Mouse (Mus musculus): ENCODE measurements around the gene Ntn1. TPM values are rescaled to one million over a fixed set of nuclear protein-coding genes. Genes with fewer than 3 reads are reported as not detected.

Gene Ntn1
- polyA plus RNA-seq, 1 experiment, result 15.6 TPM

DNA sequence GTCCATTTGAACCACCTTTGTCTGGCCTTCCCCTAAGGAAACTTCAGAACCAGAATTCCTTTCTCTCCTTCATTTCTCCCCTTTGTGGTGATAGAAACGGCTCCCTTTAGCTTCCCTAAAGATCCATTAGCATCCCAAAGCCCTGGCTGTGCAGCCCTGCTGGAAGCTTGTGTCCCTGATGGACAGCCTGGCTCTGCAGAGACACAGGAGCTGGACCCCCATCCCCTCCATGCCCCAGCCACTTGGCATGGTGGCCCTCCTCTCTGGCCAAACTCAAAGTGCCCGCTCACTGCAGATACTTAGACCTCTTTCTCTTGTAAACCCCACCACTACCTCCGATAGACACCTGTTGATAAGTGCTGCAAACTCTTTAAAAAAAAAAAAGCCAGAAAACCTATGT lies 45.8 kb downstream of the Ntn1 start:
- H3K79me2 ChIP-seq (ENCODE audit: control insufficient read depth, insufficient read depth), result no peaks in the 10 kb centered on the region
- no peak overlapping the region for H3ac ChIP-seq (ENCODE audit: control insufficient read depth, insufficient read length)
- no peak overlapping the region for H3K4me2 ChIP-seq (ENCODE audit: low read depth)
- TF ChIP-seq POLR2AphosphoS2 (IDR thresholded peaks at IDR 0.05; ENCODE audit: insufficient read length, low read depth) (no peak), TCF12 (IDR thresholded peaks at IDR 0.05; ENCODE audit: insufficient read depth, poor library complexity, severe bottlenecking) (no peak), E2F4 (IDR thresholded peaks at IDR 0.05; ENCODE audit: insufficient read depth) (no peak), MYOG (IDR thresholded peaks at IDR 0.05; ENCODE audit: control insufficient read depth in 1 of 3, insufficient read depth in 1 of 3, insufficient read length in 2 of 3, low read depth in 2 of 3) (no peak), TCF3 (IDR thresholded peaks at IDR 0.05; ENCODE audit: insufficient read length, low read depth) (no peak), MAX (IDR thresholded peaks at IDR 0.05; ENCODE audit: low read depth) (no peak), POLR2A (IDR thresholded peaks at IDR 0.05; ENCODE audit: insufficient read length, low read depth) (no peak), CEBPB (IDR thresholded peaks at IDR 0.05; ENCODE audit: insufficient read depth, poor library complexity, severe bottlenecking) (no peak), SRF (IDR thresholded peaks at IDR 0.05; ENCODE audit: control insufficient read depth, insufficient read length, low read depth) (no peak), REST (IDR thresholded peaks at IDR 0.05; ENCODE audit: insufficient read depth, insufficient read length) (no peak), MYOD1 (IDR thresholded peaks at IDR 0.05; ENCODE audit: control insufficient read depth in 1 of 3, insufficient read length in 2 of 3, low read depth in 2 of 3) (no peak), USF1 (IDR thresholded peaks at IDR 0.05; ENCODE audit: low read depth) (no peak)
- no peaks in the 10 kb centered on the region for H3K27me3 ChIP-seq (ENCODE audit: control insufficient read depth, insufficient read depth, insufficient read length)
- no peak overlapping the region for H3K4me3 ChIP-seq
- no peaks in the 10 kb centered on the region for H3K36me3 ChIP-seq (ENCODE audit: control insufficient read depth, insufficient read depth)

- no peak overlapping the region for H3K4me3 ChIP-seq
- no peak for TF ChIP-seq MYOD1 (IDR thresholded peaks at IDR 0.05; ENCODE audit: control insufficient read depth in 1 of 3, insufficient read length in 2 of 3, low read depth in 2 of 3)
- no peak for TF ChIP-seq MYOG (IDR thresholded peaks at IDR 0.05; ENCODE audit: control insufficient read depth in 1 of 3, insufficient read depth in 1 of 3, insufficient read length in 2 of 3, low read depth in 2 of 3)
- no peak for TF ChIP-seq POLR2AphosphoS2 (IDR thresholded peaks at IDR 0.05; ENCODE audit: insufficient read length, low read depth)
- TF ChIP-seq E2F4 (IDR thresholded peaks at IDR 0.05; ENCODE audit: insufficient read depth), result no peak
- TF ChIP-seq POLR2A (IDR thresholded peaks at IDR 0.05; ENCODE audit: insufficient read length, low read depth), result no peak
- TF ChIP-seq SRF (IDR thresholded peaks at IDR 0.05; ENCODE audit: control insufficient read depth, insufficient read length, low read depth), result no peak
- TF ChIP-seq REST (IDR thresholded peaks at IDR 0.05; ENCODE audit: insufficient read depth, insufficient read length), result no peak
- no peak for TF ChIP-seq TCF3 (IDR thresholded peaks at IDR 0.05; ENCODE audit: insufficient read length, low read depth)
- TF ChIP-seq USF1 (IDR thresholded peaks at IDR 0.05; ENCODE audit: low read depth), result no peak
- H3K79me2 ChIP-seq (ENCODE audit: control insufficient read depth, insufficient read depth), result no peaks in the 10 kb centered on the region
- H3K27me3 ChIP-seq (ENCODE audit: control insufficient read depth, insufficient read depth, insufficient read length), result no peaks in the 10 kb centered on the region
- H3K36me3 ChIP-seq (ENCODE audit: control insufficient read depth, insufficient read depth), result no peaks in the 10 kb centered on the region
- H3K4me2 ChIP-seq (ENCODE audit: low read depth), result no peak overlapping the region
- no peak overlapping the region for H3ac ChIP-seq (ENCODE audit: control insufficient read depth, insufficient read length)
Measured at GRCm38 (mm10) chr11:68352236-68352635, 48.4 kb downstream of the Ntn1 start.

GRCm38 (mm10) chr11:68348851-68349250 lies 51.8 kb downstream of the Ntn1 start:
- TF ChIP-seq POLR2A (IDR thresholded peaks at IDR 0.05; ENCODE audit: insufficient read length, low read depth) (no peak), USF1 (IDR thresholded peaks at IDR 0.05; ENCODE audit: low read depth) (no peak), TCF3 (IDR thresholded peaks at IDR 0.05; ENCODE audit: insufficient read length, low read depth) (no peak), E2F4 (IDR thresholded peaks at IDR 0.05; ENCODE audit: insufficient read depth) (no peak), POLR2AphosphoS2 (IDR thresholded peaks at IDR 0.05; ENCODE audit: insufficient read length, low read depth) (no peak), SRF (IDR thresholded peaks at IDR 0.05; ENCODE audit: control insufficient read depth, insufficient read length, low read depth) (no peak), MYOD1 (IDR thresholded peaks at IDR 0.05; ENCODE audit: control insufficient read depth in 1 of 3, insufficient read length in 2 of 3, low read depth in 2 of 3) (no peak), TCF12 (IDR thresholded peaks at IDR 0.05; ENCODE audit: insufficient read depth, poor library complexity, severe bottlenecking) (no peak), MYOG (IDR thresholded peaks at IDR 0.05; ENCODE audit: control insufficient read depth in 1 of 3, insufficient read depth in 1 of 3, insufficient read length in 2 of 3, low read depth in 2 of 3) (no peak), CEBPB (IDR thresholded peaks at IDR 0.05; ENCODE audit: insufficient read depth, poor library complexity, severe bottlenecking) (no peak), REST (IDR thresholded peaks at IDR 0.05; ENCODE audit: insufficient read depth, insufficient read length) (no peak), MAX (IDR thresholded peaks at IDR 0.05; ENCODE audit: low read depth) (no peak)
- Histone ChIP-seq H3ac (ENCODE audit: control insufficient read depth, insufficient read length) (no peak overlapping the region), H3K79me2 (ENCODE audit: control insufficient read depth, insufficient read depth) (no peaks in the 10 kb centered on the region), H3K36me3 (ENCODE audit: control insufficient read depth, insufficient read depth) (no peaks in the 10 kb centered on the region), H3K27me3 (ENCODE audit: control insufficient read depth, insufficient read depth, insufficient read length) (no peaks in the 10 kb centered on the region), H3K4me2 (ENCODE audit: low read depth) (no peak overlapping the region), H3K4me3 (no peak overlapping the region)

DNA sequence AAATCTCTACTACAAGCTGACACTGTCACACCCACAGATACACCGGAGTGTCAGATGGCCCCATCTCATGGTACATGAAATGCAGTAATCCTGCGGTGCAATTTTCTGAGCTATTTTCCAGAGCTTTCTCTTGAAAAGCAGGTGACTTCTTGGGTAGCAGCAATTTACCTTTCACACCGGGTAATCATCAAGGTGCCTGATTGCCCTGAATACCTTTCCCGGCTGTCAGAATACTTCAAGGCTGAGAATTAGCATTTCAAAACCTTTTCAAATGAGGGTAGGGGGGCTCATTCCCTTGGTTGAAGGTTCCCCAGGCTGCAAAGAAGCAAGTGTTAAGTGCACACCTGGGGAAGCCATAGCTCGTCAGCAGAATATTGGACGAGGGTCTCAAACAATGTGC lies 52.5 kb downstream of the Ntn1 start:
- Histone ChIP-seq H3K79me2 (ENCODE audit: control insufficient read depth, insufficient read depth) (no peaks in the 10 kb centered on the region), H3ac (ENCODE audit: control insufficient read depth, insufficient read length) (no peak overlapping the region), H3K4me2 (ENCODE audit: low read depth) (no peak overlapping the region), H3K36me3 (ENCODE audit: control insufficient read depth, insufficient read depth) (no peaks in the 10 kb centered on the region), H3K27me3 (ENCODE audit: control insufficient read depth, insufficient read depth, insufficient read length) (no peaks in the 10 kb centered on the region), H3K4me3 (no peak overlapping the region)
- TF ChIP-seq TCF12 (IDR thresholded peaks at IDR 0.05; ENCODE audit: insufficient read depth, poor library complexity, severe bottlenecking) (no peak), CEBPB (IDR thresholded peaks at IDR 0.05; ENCODE audit: insufficient read depth, poor library complexity, severe bottlenecking) (no peak), SRF (IDR thresholded peaks at IDR 0.05; ENCODE audit: control insufficient read depth, insufficient read length, low read depth) (no peak), POLR2AphosphoS2 (IDR thresholded peaks at IDR 0.05; ENCODE audit: insufficient read length, low read depth) (no peak), MYOG (IDR thresholded peaks at IDR 0.05; ENCODE audit: control insufficient read depth in 1 of 3, insufficient read depth in 1 of 3, insufficient read length in 2 of 3, low read depth in 2 of 3) (no peak), MAX (IDR thresholded peaks at IDR 0.05; ENCODE audit: low read depth) (no peak), REST (IDR thresholded peaks at IDR 0.05; ENCODE audit: insufficient read depth, insufficient read length) (no peak), TCF3 (IDR thresholded peaks at IDR 0.05; ENCODE audit: insufficient read length, low read depth) (no peak), USF1 (IDR thresholded peaks at IDR 0.05; ENCODE audit: low read depth) (no peak), E2F4 (IDR thresholded peaks at IDR 0.05; ENCODE audit: insufficient read depth) (no peak), POLR2A (IDR thresholded peaks at IDR 0.05; ENCODE audit: insufficient read length, low read depth) (no peak), MYOD1 (IDR thresholded peaks at IDR 0.05; ENCODE audit: control insufficient read depth in 1 of 3, insufficient read length in 2 of 3, low read depth in 2 of 3) (no peak)

Measured in myocyte (in vitro differentiated cells).